Mouse (Mus musculus): ENCODE measurements around the gene St6galnac3.

St6galnac3 gene

GRCm38 (mm10) chr3:153509643-153510042 is 215.3 kb downstream of the St6galnac3 start:
- DNase-seq = no peak

GRCm38 (mm10) chr3:153509029-153509428 is 215.9 kb downstream of the St6galnac3 start:
- no peak for DNase-seq

DNA sequence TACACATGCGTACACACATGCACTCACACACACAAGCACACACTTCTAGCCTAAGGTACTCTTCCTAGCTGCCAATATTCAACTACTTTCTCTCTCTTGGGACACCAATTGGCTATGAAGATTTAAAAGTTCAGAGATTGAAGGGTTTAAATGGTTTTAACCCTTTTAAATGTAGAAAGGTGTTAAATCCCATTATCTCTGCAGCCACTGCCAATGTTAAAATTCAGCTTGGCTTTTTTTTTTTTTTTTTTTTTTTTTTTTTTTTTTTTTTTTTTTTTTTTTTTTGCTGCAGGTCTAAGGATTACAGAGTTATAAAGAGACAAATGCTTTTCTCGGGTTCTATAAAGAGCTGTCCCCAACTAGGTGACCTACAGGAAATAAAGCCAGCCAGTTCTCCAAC is 216.4 kb downstream of the St6galnac3 start:
- no peak for DNase-seq

DNA sequence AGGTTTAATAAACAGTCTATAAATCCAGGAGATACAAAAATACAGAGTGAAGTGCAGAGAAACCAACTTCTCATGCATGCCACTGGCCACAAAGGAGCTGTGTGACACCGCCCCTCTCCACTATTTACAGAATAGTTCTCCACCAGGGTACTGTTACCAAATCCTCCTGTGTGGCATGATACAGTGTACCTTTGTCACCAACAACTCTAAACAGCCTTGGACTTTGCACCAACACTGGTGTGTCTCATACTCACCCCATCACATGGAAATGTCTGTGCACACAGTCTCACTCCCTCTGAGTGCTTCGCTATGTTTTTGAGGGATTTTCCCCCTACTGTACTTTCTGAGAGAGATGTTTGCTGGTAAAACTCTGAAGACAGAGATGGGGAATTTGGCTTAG is 217.4 kb downstream of the St6galnac3 start:
- no peak for DNase-seq

GRCm38 (mm10) chr3:153502488-153502887 is 222.5 kb downstream of the St6galnac3 start:
- no peak for DNase-seq

DNA sequence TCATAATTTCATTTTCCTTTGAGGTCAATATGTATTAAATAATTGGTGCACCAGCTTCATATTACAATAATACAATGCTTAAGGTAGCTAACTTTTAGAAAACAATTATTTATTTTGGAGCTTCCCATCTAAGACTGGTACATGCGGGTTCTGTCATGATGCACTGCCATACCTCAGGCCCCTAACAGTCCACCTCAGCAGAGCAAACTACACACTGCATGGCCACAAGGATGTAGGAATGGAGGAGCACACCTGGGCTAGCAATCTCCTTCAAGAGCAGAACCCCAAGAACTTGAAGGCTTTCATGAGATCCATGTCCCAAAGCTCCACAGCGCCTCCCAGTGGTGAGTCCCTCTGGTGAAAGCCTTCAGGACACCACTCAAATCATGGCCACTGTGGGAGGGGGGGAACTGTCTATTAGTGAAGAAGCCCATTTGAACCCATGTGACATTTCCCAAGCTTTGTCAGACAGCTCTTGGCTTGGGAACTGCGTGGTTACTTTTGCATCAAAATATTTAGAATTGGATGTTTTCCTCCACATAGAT is 223.6 kb downstream of the St6galnac3 start:
- DNase-seq = peak; percentile 74

GRCm38 (mm10) chr3:153492986-153493385 is 232.0 kb downstream of the St6galnac3 start:
- no peak for DNase-seq

- DNase-seq = no peak
Observed at GRCm38 (mm10) chr3:153489718-153490117, 235.3 kb downstream of the St6galnac3 start.

DNA sequence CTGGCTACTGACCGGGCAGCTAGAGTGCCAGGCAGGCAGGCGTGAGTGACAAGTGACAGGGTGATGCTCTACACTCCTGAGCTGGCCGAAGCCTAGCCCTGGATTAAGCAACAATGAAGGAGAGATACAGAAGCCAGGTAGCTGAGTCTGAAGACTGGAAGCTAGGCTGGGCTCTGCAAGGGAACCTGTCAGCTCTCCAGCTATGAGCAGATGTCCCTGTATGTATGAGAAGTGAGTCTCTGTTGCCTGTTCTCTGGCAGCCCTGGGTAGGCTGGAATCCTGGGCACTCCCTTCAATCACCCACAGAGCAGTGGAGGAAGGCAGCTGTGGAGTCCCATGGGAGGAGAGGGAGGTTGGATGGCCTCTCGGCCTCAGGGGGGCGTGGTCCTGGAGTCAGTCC is 236.0 kb downstream of the St6galnac3 start:
- DNase-seq = no peak

- no peak for DNase-seq
Observed at GRCm38 (mm10) chr3:153485176-153485575, 239.8 kb downstream of the St6galnac3 start.

GRCm38 (mm10) chr3:153484701-153485100 is 240.3 kb downstream of the St6galnac3 start:
- DNase-seq = peak; percentile 88

- DNase-seq = no peak
Observed at GRCm38 (mm10) chr3:153483691-153484090, 241.3 kb downstream of the St6galnac3 start.

DNA sequence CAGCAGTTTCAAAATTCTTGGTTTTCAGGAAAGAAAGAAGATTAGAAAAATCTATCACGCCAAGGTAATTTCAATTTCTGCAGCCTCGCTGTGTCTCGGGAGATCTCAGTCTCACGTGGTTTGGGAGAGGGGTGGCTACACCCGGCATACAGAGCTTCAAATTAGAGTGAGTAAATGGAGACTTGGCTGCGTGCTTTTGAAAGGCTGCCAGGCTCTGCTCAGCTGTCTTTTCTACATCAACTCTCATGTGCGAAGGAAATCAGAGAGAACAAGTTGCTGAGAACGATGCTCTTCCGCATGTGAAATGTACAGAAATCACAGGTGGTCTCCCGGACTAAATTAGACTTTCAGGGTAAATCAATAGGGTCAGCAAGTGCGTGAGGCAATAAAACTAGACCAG is 242.9 kb downstream of the St6galnac3 start:
- peak; percentile 69 for DNase-seq

- no peak for DNase-seq
Observed at GRCm38 (mm10) chr3:153481012-153481411, 244.0 kb downstream of the St6galnac3 start.

GRCm38 (mm10) chr3:153480636-153481006 is 244.4 kb downstream of the St6galnac3 start:
- DNase-seq = no peak

GRCm38 (mm10) chr3:153480005-153480635 is 244.9 kb downstream of the St6galnac3 start:
- no peak for DNase-seq

DNA sequence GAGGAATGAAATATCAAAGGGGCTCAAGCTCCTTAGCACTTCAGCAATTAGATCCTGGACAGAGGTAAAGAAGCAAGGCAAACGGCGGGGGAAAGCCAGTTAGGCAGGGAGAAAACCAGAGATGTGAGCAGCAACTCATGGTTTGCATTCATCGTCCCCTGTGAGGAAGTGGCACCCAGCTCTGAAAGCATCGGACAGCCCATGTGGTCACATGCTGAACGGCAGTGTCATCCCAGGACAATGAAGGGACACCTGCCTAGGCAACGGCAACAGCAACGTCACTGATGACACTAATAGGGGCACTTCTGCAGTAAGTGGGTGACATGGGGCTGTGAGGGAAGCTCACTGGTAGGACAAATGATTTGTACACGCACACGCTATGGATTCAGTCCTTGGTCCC is 249.1 kb downstream of the St6galnac3 start:
- no peak for DNase-seq

DNA sequence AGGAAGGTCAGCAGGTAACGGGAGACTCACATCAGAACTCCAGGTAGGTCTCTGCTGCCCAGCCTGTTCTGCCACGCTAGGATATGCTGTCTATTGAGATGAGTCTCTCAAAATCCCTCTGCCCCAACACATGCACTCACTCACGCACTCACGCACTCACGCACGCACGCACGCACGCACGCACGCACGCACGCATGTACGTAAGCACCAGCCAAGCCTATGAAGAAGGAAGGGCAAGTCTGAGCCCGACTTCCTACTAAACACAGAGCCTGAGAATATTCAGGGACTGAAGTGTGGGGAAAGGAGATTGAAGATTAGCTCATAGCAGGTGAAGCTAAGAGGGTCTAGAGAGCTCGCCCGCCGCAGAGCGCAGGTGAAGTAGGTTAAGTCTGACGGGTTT is 249.5 kb downstream of the St6galnac3 start:
- no peak for DNase-seq

DNA sequence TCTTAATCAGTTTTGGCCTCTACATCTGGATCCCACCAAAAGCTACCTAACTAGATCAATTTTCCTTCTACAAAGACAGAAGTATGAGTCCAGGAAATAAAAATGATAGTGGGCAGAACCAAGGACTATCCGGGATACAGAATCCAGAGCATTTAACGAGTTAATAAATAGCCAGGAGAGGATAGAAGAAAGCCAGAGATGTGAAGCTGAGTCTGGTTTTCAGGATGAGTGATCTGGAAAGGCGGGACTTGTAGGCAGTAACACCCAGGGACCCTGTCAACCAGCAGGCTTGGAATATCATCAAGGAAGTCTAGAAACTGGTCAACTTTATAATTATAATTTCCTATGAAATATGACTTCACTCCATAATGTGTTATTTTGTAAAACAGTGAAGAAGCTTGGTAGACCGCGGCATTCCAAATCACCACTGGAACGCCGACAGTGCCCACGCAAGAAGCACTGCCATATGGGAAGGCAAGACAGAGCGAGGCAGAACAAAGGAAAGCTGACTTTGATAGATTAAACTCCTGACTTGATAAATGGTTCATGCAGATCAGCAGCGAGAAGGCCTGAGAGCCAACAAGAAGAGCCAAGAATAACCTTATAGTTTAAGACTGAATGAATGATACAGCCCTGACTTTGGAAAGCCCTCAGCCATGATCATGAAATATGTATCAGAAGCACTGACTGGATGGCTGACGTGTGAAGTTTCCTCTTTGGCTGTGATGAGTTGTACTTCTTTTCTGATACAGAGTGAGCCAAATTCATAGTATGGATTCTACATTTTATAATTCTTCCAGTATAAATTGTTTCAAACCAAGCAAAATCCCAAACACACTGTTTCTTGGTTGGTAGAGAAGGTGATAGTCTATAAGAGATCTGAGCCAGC is 252.1 kb downstream of the St6galnac3 start:
- DNase-seq = peak; percentile 38

GRCm38 (mm10) chr3:153463849-153464248 is 261.1 kb downstream of the St6galnac3 start:
- no peak for DNase-seq

GRCm38 (mm10) chr3:153460173-153460572 is 264.8 kb downstream of the St6galnac3 start:
- no peak for DNase-seq

DNA sequence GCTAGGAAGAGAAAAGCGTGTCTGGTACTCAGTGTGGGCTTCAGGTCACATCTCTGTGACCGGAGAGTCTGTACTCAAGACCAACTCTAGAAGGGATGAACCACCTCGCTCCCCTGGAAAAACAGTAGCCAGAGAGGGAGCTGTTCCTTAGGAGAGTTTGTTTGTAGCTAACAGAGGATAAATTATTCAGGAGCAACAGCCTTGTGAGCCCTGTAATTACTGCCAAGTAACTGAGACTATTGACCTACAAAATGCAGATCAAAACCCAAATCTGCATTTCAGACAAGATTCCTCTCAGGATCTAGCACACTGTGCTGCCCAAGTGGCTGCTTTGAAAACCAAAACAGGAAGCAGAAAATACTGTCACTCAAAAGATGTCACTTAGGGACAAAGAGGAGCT is 266.4 kb downstream of the St6galnac3 start:
- DNase-seq = no peak

- no peak for DNase-seq
Observed at GRCm38 (mm10) chr3:153457701-153458100, 267.3 kb downstream of the St6galnac3 start.

- DNase-seq = peak; percentile 25
Observed at GRCm38 (mm10) chr3:153457203-153457602, 267.8 kb downstream of the St6galnac3 start.
